Mouse (Mus musculus) granulocyte monocyte progenitor cell, adult 5-6 weeks (primary cell): Measurements from ENCODE around the gene Atraid. TPM values are rescaled to one million over a fixed set of nuclear protein-coding genes. Genes with fewer than 3 reads are reported as not detected.
"Not testable (repeated sequence)": the region's sequence is repeated elsewhere in the genome, so short reads cannot be mapped to it uniquely, and the experiment has no call there.

ENCODE experiments used
- ATAC-seq: replicated peaks from 2 replicates; pipeline ENCODE4 v1.8.0; 2016; ENCODE audit warnings: mild to moderate bottlenecking, moderate TSS enrichment, inconsistent platforms; ENCODE audit not compliant: poor library complexity, severe bottlenecking
- total RNA-seq, 2 experiments: library from RNA; stranded (forward) in 1 of 2; stranded (reverse) in 1 of 2; fragments of 200-712, 200-1000 nt in 1 of 2; fragments of >200 nt in 1 of 2; fragmentation: Nextera tagmentation in 1 of 2; gene quantifications; 2 replicates each; pipeline ENCODE4 v1.2.3; 2014 to 2017

Gene Atraid
- total RNA-seq, 2 experiments from 2014 or later, result 42.7 to 44.7 TPM

- no peak for ATAC-seq
These were observed 2.3 kb downstream of the Atraid start for GRCm38 (mm10) chr5:31050427-31050826.

- ATAC-seq, result not testable (repeated sequence)
These were observed 5.6 kb downstream of the Atraid start for GRCm38 (mm10) chr5:31053728-31054127.

DNA sequence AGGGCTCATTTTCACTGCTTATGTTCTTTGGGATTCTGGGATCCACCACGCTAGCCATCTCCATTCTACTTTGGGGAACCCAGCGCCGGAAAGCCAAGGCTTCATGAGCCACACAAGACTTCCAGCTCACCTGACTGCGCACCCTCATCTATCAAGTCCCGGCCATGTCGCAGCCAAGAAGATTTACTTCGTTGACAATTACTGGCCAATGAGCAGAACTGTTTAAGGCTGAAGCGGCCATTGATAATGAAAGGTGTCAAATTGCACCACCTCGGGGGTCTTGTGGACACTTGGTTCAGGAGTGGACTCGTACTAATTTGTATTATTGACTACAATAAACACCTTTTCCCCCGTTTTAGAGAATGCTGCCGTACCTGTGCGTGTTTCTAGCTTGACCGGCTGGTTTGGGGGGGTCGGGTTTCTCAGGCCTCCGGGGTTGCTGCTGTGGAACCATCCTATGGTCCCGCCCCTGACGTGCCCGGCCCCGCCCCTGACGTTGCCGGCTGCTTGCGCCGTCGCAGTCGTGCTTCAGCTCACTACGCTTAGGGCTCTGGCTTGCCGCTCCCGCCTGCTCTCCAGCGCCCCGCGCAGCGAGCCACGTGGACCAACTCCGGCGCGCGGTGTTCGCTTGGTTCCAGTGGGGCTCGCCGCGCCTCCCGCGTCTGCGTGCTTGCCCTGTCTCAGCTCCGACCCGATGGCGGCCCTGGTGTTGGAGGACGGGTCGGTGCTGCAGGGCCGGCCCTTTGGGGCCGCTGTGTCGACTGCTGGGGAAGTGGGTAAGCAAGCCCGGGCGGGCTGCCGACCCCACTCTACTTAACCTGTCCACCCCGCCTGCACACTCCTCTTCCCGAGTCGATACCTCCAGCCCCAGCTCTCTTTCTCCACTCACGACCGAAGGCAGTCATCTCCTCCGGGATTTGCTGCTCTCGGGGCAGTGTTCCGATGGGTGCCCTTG, 6.4 kb downstream of the Atraid start, which contains the start of gene Cad:
Cad (plus strand) TSS at position 520 of the 955 bp plus-strand sequence.
- peak; percentile 96 for ATAC-seq

DNA sequence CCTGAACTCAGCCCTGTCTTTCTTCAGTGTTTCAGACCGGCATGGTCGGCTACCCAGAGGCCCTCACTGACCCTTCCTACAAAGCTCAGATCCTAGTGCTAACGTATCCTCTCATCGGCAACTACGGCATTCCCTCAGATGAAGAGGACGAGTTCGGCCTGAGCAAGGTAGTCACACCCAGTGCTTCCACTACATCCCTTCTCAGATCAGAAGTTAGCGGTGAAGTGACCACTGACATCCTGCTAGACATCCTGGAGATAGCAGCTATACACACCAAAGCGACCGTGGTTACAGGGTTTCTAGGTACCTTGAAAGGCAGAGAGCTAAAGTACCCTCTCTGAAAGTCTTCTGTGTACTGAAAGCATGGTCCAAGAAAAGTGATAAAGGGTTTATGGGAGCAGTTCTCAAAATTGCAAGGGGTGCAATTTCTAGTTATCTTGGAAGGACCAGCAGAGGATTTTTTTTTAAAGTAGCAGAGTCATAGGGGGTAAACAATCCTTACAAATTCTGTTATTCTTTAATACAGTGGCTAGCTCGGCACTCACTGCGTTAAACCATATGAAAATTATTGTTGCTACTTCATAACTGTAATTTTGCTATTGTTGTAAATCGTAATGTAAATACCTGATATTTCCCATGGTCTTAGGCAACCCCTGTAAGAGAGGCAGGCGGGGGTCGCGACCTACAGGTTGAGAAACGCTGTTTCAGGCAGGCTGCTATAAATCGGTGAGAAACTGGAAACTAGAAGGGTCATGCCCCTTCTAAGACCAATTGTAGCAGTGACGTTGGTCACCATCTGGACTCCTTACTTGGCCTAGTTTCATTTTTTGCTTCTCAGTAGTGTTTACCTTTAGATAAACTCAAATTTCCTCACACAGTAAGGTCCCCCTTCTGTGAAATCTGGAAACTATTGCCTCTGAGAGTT, 7.4 kb downstream of the Atraid start:
- peak; percentile 13; the same call in 1 of the 2 replicates for ATAC-seq

- no peak for ATAC-seq
These were observed 21.7 kb downstream of the Atraid start for GRCm38 (mm10) chr5:31069810-31070209.

DNA sequence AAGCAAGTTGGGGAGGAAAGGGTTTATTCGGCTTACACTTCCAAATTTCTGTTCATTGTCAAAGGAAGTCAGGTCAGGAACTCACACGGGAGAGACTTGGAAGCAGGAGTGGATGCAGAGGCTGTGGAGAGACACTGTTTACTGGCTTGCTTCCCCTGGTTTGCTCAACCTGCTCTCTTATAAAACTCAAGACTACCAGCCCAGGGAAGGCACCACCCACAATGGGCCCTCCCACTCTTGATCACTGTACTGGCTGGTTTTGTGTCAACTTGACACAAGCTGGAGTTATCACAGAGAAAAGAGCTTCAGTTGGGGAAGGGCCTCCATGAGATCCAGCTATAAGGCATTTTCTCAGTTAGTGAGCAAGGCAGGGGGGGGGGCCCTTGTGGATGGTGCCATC, 22.9 kb downstream of the Atraid start:
- ATAC-seq, result no peak

DNA sequence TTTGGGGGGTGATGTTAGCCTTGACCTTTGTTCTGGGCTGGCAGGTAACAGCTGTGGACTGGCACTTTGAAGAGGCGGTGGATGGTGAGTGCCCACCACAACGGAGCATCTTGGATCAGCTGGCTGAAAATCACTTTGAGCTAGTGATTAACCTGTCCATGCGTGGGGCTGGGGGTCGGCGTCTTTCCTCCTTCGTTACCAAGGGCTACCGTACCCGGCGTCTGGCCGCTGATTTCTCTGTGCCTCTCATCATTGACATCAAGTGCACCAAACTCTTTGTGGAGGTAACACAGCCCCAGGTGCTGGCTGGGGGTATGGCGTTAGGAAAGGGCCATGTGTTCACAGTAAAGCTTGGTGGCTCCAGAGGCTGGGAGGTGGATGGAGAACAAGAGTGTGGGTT, 23.7 kb downstream of the Atraid start:
- no peak for ATAC-seq

DNA sequence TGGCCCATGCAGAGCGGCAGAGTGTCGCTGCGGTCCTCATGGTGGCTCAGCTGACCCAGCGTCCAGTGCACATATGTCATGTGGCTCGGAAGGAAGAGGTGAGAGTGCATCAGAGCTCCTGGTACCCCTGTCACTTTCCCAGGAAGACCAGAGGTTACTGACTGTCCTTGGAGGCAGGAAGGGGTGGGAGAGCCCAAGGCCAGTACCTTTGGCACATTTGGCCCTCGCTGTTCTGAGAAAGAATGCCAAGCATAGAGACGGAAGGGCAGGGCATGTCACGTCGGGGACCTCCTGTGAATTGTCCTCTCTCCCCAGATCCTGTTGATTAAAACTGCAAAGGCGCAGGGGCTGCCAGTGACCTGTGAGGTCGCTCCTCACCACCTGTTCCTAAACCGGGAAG, 25.1 kb downstream of the Atraid start:
- ATAC-seq, result no peak

DNA sequence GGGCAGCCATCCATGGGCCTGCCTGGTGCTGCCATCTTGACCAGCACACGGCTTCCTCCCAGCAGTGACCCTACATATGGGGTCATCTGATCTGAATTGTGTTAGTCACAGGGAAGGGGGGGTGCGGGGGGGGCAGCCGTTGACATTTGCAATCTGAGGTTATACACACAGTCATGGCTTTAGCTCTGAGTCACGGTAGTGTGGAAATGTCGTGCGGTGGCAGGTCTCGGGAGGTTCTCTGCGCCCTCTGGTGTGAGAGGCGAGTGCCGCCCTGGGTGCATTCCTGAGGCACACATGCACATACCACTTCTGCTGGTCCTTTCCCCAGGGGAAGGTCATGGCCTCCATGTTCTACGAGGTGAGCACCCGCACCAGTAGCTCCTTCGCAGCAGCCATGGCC, 28.2 kb downstream of the Atraid start:
- ATAC-seq, result no peak

DNA sequence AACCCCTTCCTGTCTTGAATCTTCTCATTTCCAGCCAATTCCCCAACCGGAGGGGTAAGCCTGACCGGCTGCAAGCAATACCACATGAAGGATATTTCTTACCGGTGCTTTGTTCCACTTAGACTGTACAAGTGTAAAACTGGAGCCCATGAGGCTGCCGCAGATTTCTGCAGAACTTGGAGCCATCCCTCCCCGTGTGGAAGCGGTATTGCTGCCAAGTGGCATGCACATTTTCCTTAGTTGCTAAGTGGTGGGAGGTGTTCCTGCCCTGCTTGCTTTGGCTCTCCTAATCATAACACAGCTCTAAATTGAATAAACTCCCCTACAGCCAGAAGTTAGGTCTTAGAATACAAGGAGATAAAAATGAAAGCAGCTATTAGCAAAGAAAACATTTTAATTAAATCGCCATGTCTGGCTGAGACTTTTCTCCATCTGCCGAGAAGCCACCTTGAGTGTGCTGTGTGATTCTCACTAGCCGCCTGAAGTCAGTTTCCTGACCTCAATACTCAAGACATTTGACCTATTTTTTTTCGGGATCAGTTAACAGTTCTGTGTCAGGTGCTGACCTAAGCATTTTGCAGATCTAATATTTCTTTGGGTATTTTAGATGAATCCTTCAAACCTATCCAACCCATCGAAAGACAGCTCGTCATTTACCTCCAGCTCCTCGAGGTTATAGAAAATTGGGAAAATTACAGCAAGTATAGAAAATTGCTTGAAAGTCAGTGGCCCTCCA, 32.1 kb downstream of the Atraid start:
- no peak for ATAC-seq

DNA sequence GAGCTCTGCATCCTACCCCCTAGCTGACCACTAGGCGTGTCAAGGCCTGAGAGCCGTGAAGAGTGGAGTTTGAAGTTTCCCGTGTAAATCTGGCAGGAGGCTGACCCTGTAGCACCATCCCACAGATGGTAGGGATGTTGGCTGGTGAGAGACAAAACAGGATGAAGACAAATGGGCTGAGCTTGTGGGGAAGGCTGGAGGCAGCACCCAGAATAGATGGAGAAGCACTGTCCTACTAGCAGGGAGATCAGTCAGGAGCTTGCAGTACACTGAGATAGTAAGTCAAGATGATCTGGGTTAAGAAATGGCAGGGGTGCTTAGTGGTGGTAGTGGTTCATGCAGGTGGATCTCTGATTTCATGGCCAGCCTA, 32.7 kb downstream of the Atraid start:
- no peak for ATAC-seq

DNA sequence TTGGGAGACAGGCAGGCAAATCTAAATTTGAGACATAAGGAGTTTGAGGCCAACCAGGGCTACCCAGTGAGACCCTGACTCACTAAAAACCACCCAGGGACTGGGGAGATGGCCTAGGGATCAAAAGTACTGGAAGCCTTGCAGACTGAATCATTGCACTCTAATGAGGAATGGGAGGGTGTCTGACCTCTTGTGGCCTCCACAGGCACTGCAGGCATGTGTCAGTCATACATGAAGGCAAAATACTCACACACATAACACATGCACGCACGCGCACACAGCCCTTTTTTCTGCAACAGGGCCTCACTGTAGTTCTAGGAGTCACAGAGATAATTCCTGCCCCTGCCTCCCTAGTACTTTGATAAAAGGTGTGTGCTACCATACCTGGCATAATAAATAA, 33.3 kb downstream of the Atraid start:
- ATAC-seq, result peak; percentile 77

GRCm38 (mm10) chr5:31082355-31082754, 34.2 kb downstream of the Atraid start:
- peak; percentile 78 for ATAC-seq

DNA sequence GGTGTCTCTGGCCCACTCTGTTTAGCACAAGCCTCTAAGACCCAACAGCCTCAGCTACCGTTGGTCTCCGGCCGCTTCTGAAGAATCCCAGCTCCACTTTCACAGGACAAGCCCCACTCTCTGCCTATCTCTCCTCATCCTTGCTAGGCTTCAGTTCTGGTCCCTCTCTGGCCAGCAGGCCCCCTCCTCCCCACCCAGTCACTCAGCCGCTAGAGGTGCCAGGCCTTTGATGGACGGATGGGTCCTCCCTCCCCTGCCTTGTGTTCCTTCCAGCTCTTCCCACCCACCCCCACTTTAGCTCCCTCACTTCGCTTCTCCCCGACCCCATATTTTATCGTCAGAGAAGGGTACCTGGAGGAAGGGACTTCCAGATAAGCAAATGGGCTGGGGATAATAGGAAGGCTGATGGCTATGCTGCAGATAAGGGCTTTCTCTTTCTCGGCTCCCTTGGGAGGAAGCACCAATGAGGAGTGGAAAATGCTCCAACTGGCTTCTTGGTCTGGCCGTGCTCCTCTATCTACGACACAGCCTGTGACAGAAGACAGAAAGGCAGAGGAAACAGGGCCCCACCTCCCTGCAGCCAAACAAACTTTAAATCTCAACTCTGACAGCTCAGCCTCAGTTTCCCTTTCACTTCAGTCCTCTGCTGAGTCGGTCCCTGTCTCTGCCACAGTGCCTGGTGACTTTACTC, 35.0 kb downstream of the Atraid start:
- no peak for ATAC-seq

GRCm38 (mm10) chr5:31083949-31084348, 35.8 kb downstream of the Atraid start:
- ATAC-seq, result no peak

- no peak for ATAC-seq
These were observed 38.5 kb downstream of the Atraid start for GRCm38 (mm10) chr5:31086606-31087005.

DNA sequence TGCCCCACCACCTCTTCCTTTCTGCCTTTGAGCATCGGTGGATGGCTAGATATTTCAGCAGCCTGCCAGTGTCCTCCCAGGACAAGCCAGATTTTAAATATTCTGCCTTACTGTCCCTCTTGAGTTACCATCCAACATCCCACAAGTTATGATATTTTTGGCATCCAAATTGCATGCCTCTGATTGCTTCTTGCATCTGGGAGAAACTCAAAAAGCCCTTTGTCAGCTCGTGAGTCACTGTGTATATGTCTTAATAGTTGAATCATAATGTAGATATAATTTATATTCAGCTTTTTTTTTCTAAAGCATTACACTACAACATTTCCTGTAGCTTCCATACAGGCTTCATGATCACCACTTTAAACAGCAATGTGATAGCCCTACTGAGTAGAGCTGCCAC, 39.0 kb downstream of the Atraid start:
- no peak for ATAC-seq

- ATAC-seq, result no peak
These were observed 44.3 kb downstream of the Atraid start for GRCm38 (mm10) chr5:31092231-31092975.
